In genomic region chr3:41365145-41365830, GRCm38 (mm10) we compare ENCODE assay signal across 17 mouse cellular contexts.
DNase-seq lines count a peak whose midpoint lies in the region; ATAC-seq lines count a peak whose summit lies in the region.
"Had no signal": no experiment of that assay in that cellular context is flagged by ENCODE, and none has a peak within 500 bp of the region (broad histone marks: within the 10 kb centered on the region; RNA-seq: fewer than 3 reads in every experiment).

No protein-coding gene starts in this region.

- no peak overlapping the region for H3K4me3 ChIP-seq in forebrain, embryonic 13.5 days
- no peak overlapping the region for H3K4me3 ChIP-seq in forebrain, embryonic 11.5 days (ENCODE audit: low read depth, low read length)
- no peak overlapping the region for H3K4me3 ChIP-seq in heart, embryonic 15.5 days
- no peak overlapping the region for H3K4me3 ChIP-seq in hindbrain, embryonic 14.5 days (replicated peaks; ENCODE audit: low read length)
- H3K4me3 ChIP-seq: forebrain, embryonic 10.5 days; limb, embryonic 13.5 days; lung, embryonic 15.5 days; midbrain, embryonic 10.5 days had no signal

- no peak overlapping the region for H3K4me2 ChIP-seq in forebrain, embryonic 13.5 days
- H3K4me2 ChIP-seq in forebrain, embryonic 11.5 days (ENCODE audit: low read depth, low read length, severe bottlenecking): no peak overlapping the region
- no peak overlapping the region for H3K4me2 ChIP-seq in heart, embryonic 15.5 days
- H3K4me2 ChIP-seq in hindbrain, embryonic 14.5 days (replicated peaks): no peak overlapping the region
- H3K4me2 ChIP-seq: limb, embryonic 13.5 days; lung, embryonic 15.5 days had no signal

- H3K9me3 ChIP-seq in forebrain, embryonic 13.5 days (replicated peaks): no peaks in the 10 kb centered on the region
- H3K9me3 ChIP-seq in forebrain, embryonic 11.5 days (ENCODE audit: control insufficient read depth, low read length): no peaks in the 10 kb centered on the region
- H3K9me3 ChIP-seq in heart, embryonic 15.5 days (replicated peaks): no peaks in the 10 kb centered on the region
- no peaks in the 10 kb centered on the region for H3K9me3 ChIP-seq in hindbrain, embryonic 14.5 days (ENCODE audit: control insufficient read depth, low read length)
- H3K9me3 ChIP-seq: forebrain, embryonic 10.5 days; limb, embryonic 13.5 days; lung, embryonic 15.5 days; midbrain, embryonic 10.5 days had no signal

- no peak overlapping the region for H3K27ac ChIP-seq in forebrain, embryonic 13.5 days
- H3K27ac ChIP-seq in forebrain, embryonic 11.5 days (ENCODE audit: low read depth, low read length): no peak overlapping the region
- H3K27ac ChIP-seq in heart, embryonic 15.5 days: peak overlapping the region; percentile 86
- no peak overlapping the region for H3K27ac ChIP-seq in hindbrain, embryonic 14.5 days
- H3K27ac ChIP-seq: forebrain, embryonic 10.5 days; hindbrain, postnatal 0 days; limb, embryonic 13.5 days; lung, embryonic 15.5 days; midbrain, embryonic 10.5 days had no signal

- intact Hi-C loops in heart, postnatal 25 days (cut with DNase I): loop anchor here (5.0 kb wide), 3 partner anchors 42 to 197 kb away; no protein-coding TSS in a partner anchor

- ATAC-seq in forebrain, embryonic 13.5 days: 0 out of 2 replicates have a peak, but pooled peaks have one; percentile 10
- ATAC-seq in forebrain, embryonic 11.5 days (replicated peaks; ENCODE audit: low FRiP score): no peak
- ATAC-seq in heart, embryonic 15.5 days (replicated peaks; ENCODE audit: insufficient number of reproducible peaks, insufficient read depth, low FRiP score, low read depth): no peak
- ATAC-seq in megakaryocyte progenitor cell, adult 5-6 weeks (replicated peaks; ENCODE audit: poor library complexity): peak; percentile 75
- ATAC-seq in hindbrain, embryonic 14.5 days (ENCODE audit: low FRiP score): no peak
- ATAC-seq: hindbrain, postnatal 0 days had no signal

- H3K4me1 ChIP-seq in forebrain, embryonic 13.5 days: no peaks in the 10 kb centered on the region
- H3K4me1 ChIP-seq in forebrain, embryonic 11.5 days (replicated peaks; ENCODE audit: control insufficient read depth, insufficient read depth, low read length): no peaks in the 10 kb centered on the region
- peaks cover 45% of the 10 kb centered on the region for H3K4me1 ChIP-seq in heart, embryonic 15.5 days (replicated peaks)
- H3K4me1 ChIP-seq in hindbrain, embryonic 14.5 days (replicated peaks; ENCODE audit: control insufficient read depth, insufficient read depth, low read length): no peaks in the 10 kb centered on the region
- H3K4me1 ChIP-seq: midbrain, embryonic 10.5 days had no signal

- no peaks in the 10 kb centered on the region for H3K36me3 ChIP-seq in forebrain, embryonic 13.5 days (ENCODE audit: poor library complexity, severe bottlenecking)
- no peaks in the 10 kb centered on the region for H3K36me3 ChIP-seq in forebrain, embryonic 11.5 days (ENCODE audit: control insufficient read depth, insufficient read depth, low read length)
- no peaks in the 10 kb centered on the region for H3K36me3 ChIP-seq in heart, embryonic 15.5 days
- no peaks in the 10 kb centered on the region for H3K36me3 ChIP-seq in hindbrain, embryonic 14.5 days (replicated peaks; ENCODE audit: control insufficient read depth, insufficient read depth)
- H3K36me3 ChIP-seq: forebrain, embryonic 10.5 days; limb, embryonic 13.5 days; lung, embryonic 15.5 days; midbrain, embryonic 10.5 days had no signal

- H3K9ac ChIP-seq in forebrain, embryonic 13.5 days: no peak overlapping the region
- no peak overlapping the region for H3K9ac ChIP-seq in forebrain, embryonic 11.5 days (ENCODE audit: low read length)
- H3K9ac ChIP-seq in heart, embryonic 15.5 days: no peak overlapping the region
- H3K9ac ChIP-seq in hindbrain, embryonic 14.5 days: no peak overlapping the region
- H3K9ac ChIP-seq: limb, embryonic 13.5 days; lung, embryonic 15.5 days had no signal

- H3K27me3 ChIP-seq in forebrain, embryonic 13.5 days: no peaks in the 10 kb centered on the region
- no peaks in the 10 kb centered on the region for H3K27me3 ChIP-seq in forebrain, embryonic 11.5 days (ENCODE audit: control insufficient read depth, insufficient read depth, low read length)
- no peaks in the 10 kb centered on the region for H3K27me3 ChIP-seq in heart, embryonic 15.5 days
- no peaks in the 10 kb centered on the region for H3K27me3 ChIP-seq in hindbrain, embryonic 14.5 days (ENCODE audit: control insufficient read depth, insufficient read depth, low read length)
- H3K27me3 ChIP-seq: limb, embryonic 13.5 days; lung, embryonic 15.5 days had no signal

- 72% methylated on average over 8 of the region's 8 CpGs for WGBS in forebrain, embryonic 13.5 days
- WGBS in forebrain, embryonic 11.5 days: 82% methylated on average over 8 of the region's 8 CpGs
- 67% methylated on average over 8 of the region's 8 CpGs for WGBS in heart, embryonic 15.5 days
- 81% methylated on average over 8 of the region's 8 CpGs for WGBS in hindbrain, embryonic 14.5 days

- no peak for DNase-seq in forebrain, embryonic 11.5 days (ENCODE audit: low spot score)
- DNase-seq in heart, postnatal 25 days (ENCODE audit: low spot score): no peak
- peak; percentile 39 to 52 for DNase-seq in adrenal gland, postnatal 36 days
- no peak for DNase-seq in thymus, postnatal 0 days (ENCODE audit: low spot score)
- no peak for DNase-seq in hindbrain, embryonic 14.5 days (ENCODE audit: low spot score)
- DNase-seq: B cell, adult 2 months; cerebellum, postnatal 14 days; kidney, adult 9 months; right cerebral cortex, postnatal 14 days had no signal

Comparison
In these comparisons a context has a peak if more than half of its experiments do, and no peak if none do; other contexts are left out.
1. ATAC-seq: peak in forebrain, embryonic 13.5 days (single experiment) and megakaryocyte progenitor cell, adult 5-6 weeks (single experiment); none in forebrain, embryonic 11.5 days (single experiment), heart, embryonic 15.5 days (single experiment) and hindbrain, embryonic 14.5 days (single experiment).
2. DNase-seq: peak in adrenal gland, postnatal 36 days (2 of 2); none in forebrain, embryonic 11.5 days (single experiment), heart, postnatal 25 days (single experiment), thymus, postnatal 0 days (single experiment) and hindbrain, embryonic 14.5 days (single experiment).